Mouse (Mus musculus) myocyte (in vitro differentiated cells): ENCODE data around the gene Dgke. TPM values are rescaled to one million over a fixed set of nuclear protein-coding genes. Genes with fewer than 3 reads are reported as not detected.

Source experiments
- H3K27me3 ChIP-seq: one replicate; pipeline ENCODE4 v1.6.1; 2011; ENCODE audit not compliant: control insufficient read depth, insufficient read depth, insufficient read length
- H3K36me3 ChIP-seq: one replicate; pipeline ENCODE4 v1.6.1; 2011; ENCODE audit not compliant: control insufficient read depth, insufficient read depth
- H3K4me2 ChIP-seq: one replicate; pipeline ENCODE4 v1.6.1; 2011; ENCODE audit warnings: low read depth, control low read depth
- H3K4me3 ChIP-seq: one replicate; pipeline ENCODE4 v1.5.1; 2011; ENCODE audit warnings: mild to moderate bottlenecking, control low read depth, moderate library complexity
- H3K79me2 ChIP-seq: one replicate; pipeline ENCODE4 v1.6.1; 2011; ENCODE audit not compliant: control insufficient read depth, insufficient read depth
- H3ac ChIP-seq: one replicate; pipeline ENCODE4 v1.6.1; 2011; ENCODE audit not compliant: control insufficient read depth, insufficient read length
- CEBPB ChIP-seq: IDR thresholded peaks from 2 replicates; pipeline ENCODE4 v1.6.1; 2011; ENCODE audit warnings: mild to moderate bottlenecking, moderate library complexity; ENCODE audit not compliant: poor library complexity, insufficient read depth, severe bottlenecking
- E2F4 ChIP-seq: IDR thresholded peaks from one replicate; pipeline ENCODE4 v1.6.1; 2011; ENCODE audit warnings: mild to moderate bottlenecking, control low read depth, moderate library complexity; ENCODE audit not compliant: insufficient read depth
- MAX ChIP-seq: IDR thresholded peaks from one replicate; pipeline ENCODE4 v1.6.1; 2011; ENCODE audit warnings: low read depth, mild to moderate bottlenecking, control low read depth
- MYOD1 ChIP-seq, 3 experiments: IDR thresholded peaks; one replicate each; pipeline ENCODE4 v1.6.1; 2011; ENCODE audit warnings: control low read depth in 2 of 3, low read depth in 2 of 3, mild to moderate bottlenecking in 2 of 3, moderate library complexity in 1 of 3; ENCODE audit not compliant: insufficient read length in 2 of 3, control insufficient read depth in 1 of 3
- MYOG ChIP-seq, 3 experiments: IDR thresholded peaks; one replicate each; pipeline ENCODE4 v1.6.1; 2011; ENCODE audit warnings: control low read depth in 2 of 3, low read depth in 2 of 3, mild to moderate bottlenecking in 2 of 3; ENCODE audit not compliant: insufficient read length in 2 of 3, control insufficient read depth in 1 of 3, insufficient read depth in 1 of 3
- POLR2A ChIP-seq: IDR thresholded peaks from one replicate; pipeline ENCODE4 v1.6.1; 2011; ENCODE audit warnings: low read depth, mild to moderate bottlenecking, control low read depth, moderate library complexity; ENCODE audit not compliant: insufficient read length
- POLR2AphosphoS2 ChIP-seq: IDR thresholded peaks from one replicate; pipeline ENCODE4 v1.6.1; 2011; ENCODE audit warnings: low read depth, control low read depth; ENCODE audit not compliant: insufficient read length
- REST ChIP-seq: IDR thresholded peaks from one replicate; pipeline ENCODE4 v1.6.1; 2011; ENCODE audit warnings: mild to moderate bottlenecking, control low read depth, moderate library complexity; ENCODE audit not compliant: insufficient read depth, insufficient read length
- SRF ChIP-seq: IDR thresholded peaks from one replicate; pipeline ENCODE4 v1.6.1; 2011; ENCODE audit warnings: low read depth; ENCODE audit not compliant: control insufficient read depth, insufficient read length
- TCF12 ChIP-seq: IDR thresholded peaks from one replicate; pipeline ENCODE4 v1.6.1; 2011; ENCODE audit warnings: mild to moderate bottlenecking, control low read depth; ENCODE audit not compliant: poor library complexity, insufficient read depth, severe bottlenecking
- TCF3 ChIP-seq: IDR thresholded peaks from one replicate; pipeline ENCODE4 v1.6.1; 2011; ENCODE audit warnings: low read depth, control low read depth; ENCODE audit not compliant: insufficient read length
- USF1 ChIP-seq: IDR thresholded peaks from one replicate; pipeline ENCODE4 v1.6.1; 2011; ENCODE audit warnings: low read depth, mild to moderate bottlenecking, control low read depth, moderate library complexity
- polyA plus RNA-seq: library from polyadenylated mRNA; unstranded; fragments of >200 nt; fragmentation: generic; extraction: Trizol; gene quantifications from one replicate; pipeline ENCODE4 v1.2.1, GENCODE M21; 2012; ENCODE audit warnings: missing spikeins

Dgke gene
- polyA plus RNA-seq = 1.5 TPM

GRCm38 (mm10) chr11:89066750-89067149 lies at the start of gene Dgke:
Dgke (minus strand) TSS chr11:89066850.
- no peaks in the 10 kb centered on the region for H3K79me2 ChIP-seq
- no peak within 1 kb of the TSS for H3K4me3 ChIP-seq
- no peaks in the 10 kb centered on the region for H3K36me3 ChIP-seq
- H3ac ChIP-seq = no peak within 1 kb of the TSS
- TF ChIP-seq E2F4 (no peak), SRF (no peak), POLR2AphosphoS2 (no peak), MYOG (IDR thresholded peaks at IDR 0.05; ENCODE audit: control insufficient read depth in 1 of 3, insufficient read depth in 1 of 3, insufficient read length in 2 of 3, low read depth in 2 of 3) (no peak), CEBPB (no peak), MAX (no peak), POLR2A (no peak), TCF12 (no peak), USF1 (no peak), REST (no peak), MYOD1 (IDR thresholded peaks at IDR 0.05; ENCODE audit: control insufficient read depth in 1 of 3, insufficient read length in 2 of 3, low read depth in 2 of 3) (no peak), TCF3 (no peak)
- no peak within 1 kb of the TSS for H3K4me2 ChIP-seq
- H3K27me3 ChIP-seq = no peaks in the 10 kb centered on the region

GRCm38 (mm10) chr11:89107180-89107807 lies 40.6 kb upstream of the Dgke start:
- H3K36me3 ChIP-seq = no peaks in the 10 kb centered on the region
- no peak overlapping the region for H3K4me2 ChIP-seq
- no peak overlapping the region for H3ac ChIP-seq
- no peaks in the 10 kb centered on the region for H3K27me3 ChIP-seq
- no peak overlapping the region for H3K4me3 ChIP-seq
- H3K79me2 ChIP-seq = no peaks in the 10 kb centered on the region
- TF ChIP-seq MYOG (IDR thresholded peaks at IDR 0.05; ENCODE audit: control insufficient read depth in 1 of 3, insufficient read depth in 1 of 3, insufficient read length in 2 of 3, low read depth in 2 of 3) (no peak), TCF12 (no peak), POLR2A (no peak), E2F4 (no peak), POLR2AphosphoS2 (no peak), SRF (no peak), USF1 (no peak), REST (no peak), CEBPB (no peak), MAX (no peak), MYOD1 (IDR thresholded peaks at IDR 0.05; ENCODE audit: control insufficient read depth in 1 of 3, insufficient read length in 2 of 3, low read depth in 2 of 3) (no peak), TCF3 (no peak)

DNA sequence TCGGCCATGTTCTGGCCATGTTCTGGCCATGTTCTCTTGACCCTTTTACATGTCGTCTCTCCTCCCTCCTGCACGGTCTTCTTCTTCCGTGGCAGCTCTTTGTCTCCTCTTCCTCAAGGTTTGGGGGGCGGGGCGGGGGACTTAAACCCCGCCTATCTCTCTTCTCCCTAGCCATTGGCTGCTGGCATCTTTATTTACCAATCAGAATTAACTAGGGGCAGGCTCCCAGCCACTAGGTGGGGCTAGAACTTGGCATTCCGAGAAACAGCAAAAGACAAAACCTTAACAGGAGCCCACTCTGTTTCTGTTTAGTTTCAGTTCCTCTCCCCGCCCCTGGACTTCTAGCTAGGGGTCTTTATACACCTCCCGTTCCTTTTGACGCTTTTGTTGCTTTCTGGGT lies 39.2 kb upstream of the Dgke start:
- no peaks in the 10 kb centered on the region for H3K36me3 ChIP-seq
- no peak overlapping the region for H3ac ChIP-seq
- H3K4me3 ChIP-seq = no peak overlapping the region
- no peak for TF ChIP-seq POLR2AphosphoS2
- no peak for TF ChIP-seq USF1
- TF ChIP-seq TCF3 = no peak
- TF ChIP-seq SRF = no peak
- no peak for TF ChIP-seq TCF12
- TF ChIP-seq E2F4 = no peak
- TF ChIP-seq MYOD1 (IDR thresholded peaks at IDR 0.05; ENCODE audit: control insufficient read depth in 1 of 3, insufficient read length in 2 of 3, low read depth in 2 of 3) = no peak
- no peak for TF ChIP-seq CEBPB
- TF ChIP-seq MYOG (IDR thresholded peaks at IDR 0.05; ENCODE audit: control insufficient read depth in 1 of 3, insufficient read depth in 1 of 3, insufficient read length in 2 of 3, low read depth in 2 of 3) = no peak
- TF ChIP-seq POLR2A = no peak
- TF ChIP-seq REST = no peak
- TF ChIP-seq MAX = no peak
- no peaks in the 10 kb centered on the region for H3K27me3 ChIP-seq
- no peaks in the 10 kb centered on the region for H3K79me2 ChIP-seq
- no peak overlapping the region for H3K4me2 ChIP-seq

DNA sequence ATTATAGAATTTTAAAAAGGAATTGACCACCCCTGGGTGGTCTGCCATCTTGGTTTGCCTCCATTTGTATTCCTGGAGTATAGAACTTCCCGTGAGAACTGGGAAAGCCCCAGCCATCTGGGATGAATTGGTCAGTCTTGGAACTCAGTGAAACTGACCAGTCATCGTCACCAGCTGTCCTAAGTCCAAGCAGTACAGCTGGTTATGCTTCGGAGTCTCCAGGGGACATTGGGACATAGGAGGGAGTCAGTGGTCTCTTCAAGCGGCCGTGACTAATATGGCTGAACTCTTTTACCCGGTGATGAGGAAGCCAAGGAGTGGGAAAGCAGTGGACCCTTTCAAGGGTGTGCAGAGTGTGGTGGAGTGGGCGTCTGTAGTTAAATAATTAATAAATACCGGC lies 38.6 kb upstream of the Dgke start:
- no peak overlapping the region for H3K4me3 ChIP-seq
- no peak for TF ChIP-seq POLR2A
- TF ChIP-seq TCF3 = no peak
- TF ChIP-seq REST = no peak
- TF ChIP-seq MYOD1 (IDR thresholded peaks at IDR 0.05; ENCODE audit: control insufficient read depth in 1 of 3, insufficient read length in 2 of 3, low read depth in 2 of 3) = no peak
- no peak for TF ChIP-seq MYOG (IDR thresholded peaks at IDR 0.05; ENCODE audit: control insufficient read depth in 1 of 3, insufficient read depth in 1 of 3, insufficient read length in 2 of 3, low read depth in 2 of 3)
- TF ChIP-seq E2F4 = no peak
- no peaks in the 10 kb centered on the region for H3K79me2 ChIP-seq
- H3ac ChIP-seq = no peak overlapping the region
- no peaks in the 10 kb centered on the region for H3K36me3 ChIP-seq
- no peak overlapping the region for H3K4me2 ChIP-seq
- no peaks in the 10 kb centered on the region for H3K27me3 ChIP-seq
